Mouse (Mus musculus) megakaryocyte-erythroid progenitor cell, adult 5 weeks (primary cell): ENCODE measurements around the gene Lsg1. TPM values are rescaled to one million over a fixed set of nuclear protein-coding genes. Genes with fewer than 3 reads are reported as not detected.

Source experiments
- polyA plus RNA-seq: library from polyadenylated mRNA; stranded (reverse); fragments of >175 nt; gene quantifications from 2 replicates; pipeline ENCODE4 v1.2.3, GENCODE M21; 2012

Gene Lsg1
- 10.3 and 10.8 TPM in 2 replicates for polyA plus RNA-seq

GRCm38 (mm10) chr16:30587494-30588327 is at the start of gene Lsg1:
Lsg1 (minus strand) TSS chr16:30587592.

GRCm38 (mm10) chr16:30599491-30600268 is 12.3 kb upstream of the Lsg1 start, which contains the start of gene Fam43a:
Fam43a (plus strand) TSS chr16:30599723.

DNA sequence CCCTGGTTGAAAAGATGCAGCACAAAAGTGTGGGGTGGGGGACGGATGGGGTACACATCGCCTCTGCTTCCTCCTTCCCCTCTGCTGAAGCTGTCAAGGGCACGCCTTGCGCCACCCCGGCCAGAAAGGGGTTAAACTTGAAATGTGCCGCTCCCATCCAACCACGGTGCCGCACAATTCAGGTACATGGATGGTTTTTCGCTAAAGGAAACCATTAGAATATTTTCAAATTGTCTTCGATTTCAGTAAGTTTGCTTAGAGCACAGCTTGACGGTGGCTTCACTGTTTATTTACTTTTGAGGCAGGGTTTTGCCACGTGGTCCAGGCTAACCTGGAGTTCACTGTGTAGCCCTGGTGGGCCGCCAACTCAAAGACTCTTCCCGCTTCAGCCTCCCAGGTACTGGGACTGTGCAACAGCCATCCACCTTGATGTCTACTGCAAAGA is 36.6 kb downstream of the Lsg1 start, which contains the start of gene Tmem44:
TSS of gene Tmem44 (minus strand) at position 95 of the 445 bp plus-strand sequence.

Other genes starting within 250 kb of the Lsg1 start
- 48.8 and 50.6 TPM in 2 replicates for gene Atp13a3, start 181.6 kb downstream of the Lsg1 start, polyA plus RNA-seq
- 0.14 and 0.54 TPM in 2 replicates for gene Tmem44, start 36.8 kb downstream of the Lsg1 start, polyA plus RNA-seq
- gene Fam43a, start 12.1 kb upstream of the Lsg1 start, polyA plus RNA-seq, result 29.6 and 33.1 TPM in 2 replicates